Mouse (Mus musculus): ENCODE data around the gene Taf1c. TPM values are rescaled to one million over a fixed set of nuclear protein-coding genes. Genes with fewer than 3 reads are reported as not detected.

The Taf1c gene
- polyA plus RNA-seq, 1 experiment from 2014 or later: 11.4 TPM

- Histone ChIP-seq H3K4me3 (ENCODE audit: low read depth, low read length) (no peak overlapping the region), H3K36me3 (ENCODE audit: control insufficient read depth, insufficient read depth, low read length) (no peaks in the 10 kb centered on the region), H3K4me1 (ENCODE audit: control insufficient read depth, insufficient read depth, low read length) (peaks cover 3% of the 10 kb centered on the region; the same call in 1 of the 2 replicates), H3K4me2 (ENCODE audit: low read depth, severe bottlenecking) (no peak overlapping the region), H3K9me3 (ENCODE audit: control insufficient read depth, low read length) (no peaks in the 10 kb centered on the region), H3K27me3 (ENCODE audit: control insufficient read depth, insufficient read depth, low read length) (no peaks in the 10 kb centered on the region), H3K27ac (replicated peaks; ENCODE audit: low read depth, low read length) (no peak overlapping the region), H3K9ac (ENCODE audit: low read length) (no peak overlapping the region)
- DNase-seq (ENCODE audit: low spot score) (no peak), ATAC-seq (ENCODE audit: insufficient number of reproducible peaks, low FRiP score, low TSS enrichment, low read depth) (no peak)
- 44% methylated on average over 7 of the region's 7 CpGs for WGBS
Observed at GRCm38 (mm10) chr8:119639798-119640197, 34.8 kb upstream of the Taf1c start.

GRCm38 (mm10) chr8:119638261-119638660 is 33.2 kb upstream of the Taf1c start:
- H3K9me3 ChIP-seq (ENCODE audit: control insufficient read depth, low read length): no peaks in the 10 kb centered on the region
- no peak overlapping the region for H3K4me2 ChIP-seq (ENCODE audit: low read depth, severe bottlenecking)
- peaks cover 3% of the 10 kb centered on the region; the same call in 1 of the 2 replicates for H3K4me1 ChIP-seq (ENCODE audit: control insufficient read depth, insufficient read depth, low read length)
- WGBS: 90% methylated on average over 6 of the region's 6 CpGs
- H3K27me3 ChIP-seq (ENCODE audit: control insufficient read depth, insufficient read depth, low read length): peaks cover 6% of the 10 kb centered on the region
- H3K36me3 ChIP-seq (ENCODE audit: control insufficient read depth, insufficient read depth, low read length): no peaks in the 10 kb centered on the region
- DNase-seq (ENCODE audit: low spot score) (no peak), ATAC-seq (ENCODE audit: insufficient number of reproducible peaks, low FRiP score, low TSS enrichment, low read depth) (no peak)
- no peak overlapping the region for H3K9ac ChIP-seq (ENCODE audit: low read length)
- no peak overlapping the region for H3K4me3 ChIP-seq (ENCODE audit: low read depth, low read length)
- H3K27ac ChIP-seq (replicated peaks; ENCODE audit: low read depth, low read length): no peak overlapping the region

- H3K4me2 ChIP-seq (ENCODE audit: low read depth, severe bottlenecking): no peak overlapping the region
- no peak overlapping the region for H3K4me3 ChIP-seq (ENCODE audit: low read depth, low read length)
- H3K9me3 ChIP-seq (ENCODE audit: control insufficient read depth, low read length): no peaks in the 10 kb centered on the region
- no peaks in the 10 kb centered on the region for H3K36me3 ChIP-seq (ENCODE audit: control insufficient read depth, insufficient read depth, low read length)
- peaks cover 7% of the 10 kb centered on the region for H3K27me3 ChIP-seq (ENCODE audit: control insufficient read depth, insufficient read depth, low read length)
- peaks cover 3% of the 10 kb centered on the region; the same call in 1 of the 2 replicates for H3K4me1 ChIP-seq (ENCODE audit: control insufficient read depth, insufficient read depth, low read length)
- H3K27ac ChIP-seq (replicated peaks; ENCODE audit: low read depth, low read length): no peak overlapping the region
- no peak for ATAC-seq (ENCODE audit: insufficient number of reproducible peaks, low FRiP score, low TSS enrichment, low read depth)
- 82% methylated on average over 4 of the region's 4 CpGs for WGBS
- no peak for DNase-seq (ENCODE audit: low spot score)
- no peak overlapping the region for H3K9ac ChIP-seq (ENCODE audit: low read length)
Observed at GRCm38 (mm10) chr8:119637381-119637780, 32.4 kb upstream of the Taf1c start.

- DNase-seq (ENCODE audit: low spot score): no peak
- 62% methylated on average over 7 of the region's 7 CpGs for WGBS
- H3K27ac ChIP-seq (replicated peaks; ENCODE audit: low read depth, low read length): no peak overlapping the region
- no peak overlapping the region for H3K4me3 ChIP-seq (ENCODE audit: low read depth, low read length)
- H3K4me2 ChIP-seq (ENCODE audit: low read depth, severe bottlenecking): no peak overlapping the region
- no peaks in the 10 kb centered on the region for H3K36me3 ChIP-seq (ENCODE audit: control insufficient read depth, insufficient read depth, low read length)
- H3K27me3 ChIP-seq (ENCODE audit: control insufficient read depth, insufficient read depth, low read length): peaks cover 7% of the 10 kb centered on the region
- no peak overlapping the region for H3K9ac ChIP-seq (ENCODE audit: low read length)
- peaks cover 3% of the 10 kb centered on the region; the same call in 1 of the 2 replicates for H3K4me1 ChIP-seq (ENCODE audit: control insufficient read depth, insufficient read depth, low read length)
- no peaks in the 10 kb centered on the region for H3K9me3 ChIP-seq (ENCODE audit: control insufficient read depth, low read length)
- ATAC-seq (ENCODE audit: insufficient number of reproducible peaks, low FRiP score, low TSS enrichment, low read depth): no peak
Observed at GRCm38 (mm10) chr8:119636766-119637165, 31.7 kb upstream of the Taf1c start.

- ATAC-seq (ENCODE audit: insufficient number of reproducible peaks, low FRiP score, low TSS enrichment, low read depth): no peak
- Histone ChIP-seq H3K27me3 (ENCODE audit: control insufficient read depth, insufficient read depth, low read length) (peaks cover 7% of the 10 kb centered on the region), H3K9me3 (ENCODE audit: control insufficient read depth, low read length) (no peaks in the 10 kb centered on the region), H3K4me1 (ENCODE audit: control insufficient read depth, insufficient read depth, low read length) (peaks cover 3% of the 10 kb centered on the region; the same call in 1 of the 2 replicates), H3K36me3 (ENCODE audit: control insufficient read depth, insufficient read depth, low read length) (no peaks in the 10 kb centered on the region), H3K4me2 (ENCODE audit: low read depth, severe bottlenecking) (no peak overlapping the region), H3K9ac (ENCODE audit: low read length) (no peak overlapping the region), H3K4me3 (ENCODE audit: low read depth, low read length) (no peak overlapping the region), H3K27ac (replicated peaks; ENCODE audit: low read depth, low read length) (no peak overlapping the region)
- WGBS: 57% methylated on average over 2 of the region's 2 CpGs
- DNase-seq (ENCODE audit: low spot score): no peak
Observed at GRCm38 (mm10) chr8:119635958-119636357, 30.9 kb upstream of the Taf1c start.

GRCm38 (mm10) chr8:119635378-119635777 is 30.4 kb upstream of the Taf1c start, which contains the start of gene Kcng4:
TSS of gene Kcng4 (minus strand) at chr8:119635680.
- Histone ChIP-seq H3K4me2 (ENCODE audit: low read depth, severe bottlenecking) (no peak within 1 kb of the TSS), H3K36me3 (ENCODE audit: control insufficient read depth, insufficient read depth, low read length) (no peaks in the 10 kb centered on the region), H3K27ac (replicated peaks; ENCODE audit: low read depth, low read length) (no peak within 1 kb of the TSS), H3K27me3 (ENCODE audit: control insufficient read depth, insufficient read depth, low read length) (peaks cover 7% of the 10 kb centered on the region), H3K9ac (ENCODE audit: low read length) (no peak within 1 kb of the TSS), H3K9me3 (ENCODE audit: control insufficient read depth, low read length) (no peaks in the 10 kb centered on the region), H3K4me3 (ENCODE audit: low read depth, low read length) (no peak within 1 kb of the TSS), H3K4me1 (ENCODE audit: control insufficient read depth, insufficient read depth, low read length) (peaks cover 5% of the 10 kb centered on the region)
- WGBS: 49% methylated on average over 6 of the region's 6 CpGs
- no peak for ATAC-seq (ENCODE audit: insufficient number of reproducible peaks, low FRiP score, low TSS enrichment, low read depth)
- DNase-seq (ENCODE audit: low spot score): no peak

GRCm38 (mm10) chr8:119634616-119635336 is 29.8 kb upstream of the Taf1c start:
- H3K36me3 ChIP-seq (ENCODE audit: control insufficient read depth, insufficient read depth, low read length): no peaks in the 10 kb centered on the region
- DNase-seq (ENCODE audit: low spot score): no peak
- no peak overlapping the region for H3K4me3 ChIP-seq (ENCODE audit: low read depth, low read length)
- 33% methylated on average over 14 of the region's 14 CpGs for WGBS
- H3K27ac ChIP-seq (replicated peaks; ENCODE audit: low read depth, low read length): no peak overlapping the region
- H3K9ac ChIP-seq (ENCODE audit: low read length): no peak overlapping the region
- H3K4me1 ChIP-seq (ENCODE audit: control insufficient read depth, insufficient read depth, low read length): peaks cover 5% of the 10 kb centered on the region
- H3K9me3 ChIP-seq (ENCODE audit: control insufficient read depth, low read length): no peaks in the 10 kb centered on the region
- H3K27me3 ChIP-seq (ENCODE audit: control insufficient read depth, insufficient read depth, low read length): peaks cover 7% of the 10 kb centered on the region
- no peak for ATAC-seq (ENCODE audit: insufficient number of reproducible peaks, low FRiP score, low TSS enrichment, low read depth)
- H3K4me2 ChIP-seq (ENCODE audit: low read depth, severe bottlenecking): no peak overlapping the region

- Histone ChIP-seq H3K4me3 (ENCODE audit: low read depth, low read length) (no peak overlapping the region), H3K9me3 (ENCODE audit: control insufficient read depth, low read length) (no peaks in the 10 kb centered on the region), H3K36me3 (ENCODE audit: control insufficient read depth, insufficient read depth, low read length) (no peaks in the 10 kb centered on the region), H3K27me3 (ENCODE audit: control insufficient read depth, insufficient read depth, low read length) (peaks cover 7% of the 10 kb centered on the region), H3K4me2 (ENCODE audit: low read depth, severe bottlenecking) (no peak overlapping the region), H3K9ac (ENCODE audit: low read length) (no peak overlapping the region), H3K27ac (replicated peaks; ENCODE audit: low read depth, low read length) (no peak overlapping the region), H3K4me1 (ENCODE audit: control insufficient read depth, insufficient read depth, low read length) (peaks cover 10% of the 10 kb centered on the region)
- DNase-seq (ENCODE audit: low spot score): no peak
- ATAC-seq (ENCODE audit: insufficient number of reproducible peaks, low FRiP score, low TSS enrichment, low read depth): no peak
- WGBS: 45% methylated on average over 29 of the region's 29 CpGs
Observed at GRCm38 (mm10) chr8:119632909-119633308, 27.9 kb upstream of the Taf1c start.
